Mouse (Mus musculus) kidney, embryonic 14.5 days (tissue): ENCODE results near the gene Fdxr. TPM values are rescaled to one million over a fixed set of nuclear protein-coding genes. Genes with fewer than 3 reads are reported as not detected.

Source experiments
- ATAC-seq: fragments of 200-750 bp; cut with Nextera tagmentation; 2 replicates; pipeline ENCODE4 v1.8.0; 2017; ENCODE audit warnings: moderate number of reproducible peaks, mild to moderate bottlenecking, moderate TSS enrichment, moderate library complexity; ENCODE audit not compliant: low FRiP score, low TSS enrichment
- H3K27ac ChIP-seq: fragments of 300-500 bp; sonication (generic); 2 replicates; pipeline ENCODE4 v1.5.1; 2014; ENCODE audit warnings: low read depth, mild to moderate bottlenecking, low read length, moderate library complexity, mixed read lengths
- H3K27me3 ChIP-seq: fragments of 300-500 bp; sonication (generic); 2 replicates; pipeline ENCODE4 v1.6.1; 2014; ENCODE audit warnings: mild to moderate bottlenecking, low read length; ENCODE audit not compliant: control insufficient read depth, insufficient read depth
- H3K36me3 ChIP-seq: fragments of 300-500 bp; sonication (generic); 2 replicates; pipeline ENCODE4 v1.6.1; 2014; ENCODE audit warnings: low read length, mixed read lengths; ENCODE audit not compliant: control insufficient read depth, insufficient read depth
- H3K4me1 ChIP-seq: fragments of 300-500 bp; sonication (generic); 2 replicates; pipeline ENCODE4 v1.6.1; 2014; ENCODE audit warnings: low read length, mixed read lengths; ENCODE audit not compliant: control insufficient read depth, insufficient read depth
- H3K4me2 ChIP-seq: fragments of 300-500 bp; sonication (generic); replicated peaks from 2 replicates; pipeline ENCODE4 v1.6.1; 2014; ENCODE audit warnings: low read depth, mild to moderate bottlenecking, low read length
- H3K4me3 ChIP-seq: fragments of 300-500 bp; sonication (generic); 2 replicates; pipeline ENCODE4 v1.5.1; 2014; ENCODE audit warnings: mild to moderate bottlenecking, low read length
- H3K9ac ChIP-seq: fragments of 300-500 bp; sonication (generic); 2 replicates; pipeline ENCODE4 v1.6.1; 2014; ENCODE audit warnings: low read depth, mild to moderate bottlenecking, low read length, moderate library complexity
- H3K9me3 ChIP-seq: fragments of 300-500 bp; sonication (generic); 2 replicates; pipeline ENCODE4 v1.6.1; 2016; ENCODE audit warnings: low read length; ENCODE audit not compliant: control insufficient read depth
- whole genome bisulfite sequencing: fragments of 180-500 bp; shearing (Covaris S2); extraction: QIAGEN DNeasy Blood & Tissue Kit; methylation state at CpG from one replicate; pipeline ENCODE4 v1.1.7; 2014; 5-methylcytosine and 5-hydroxymethylcytosine counted together
- polyA plus RNA-seq: library from polyadenylated mRNA; unstranded; fragments of >200 nt; fragmentation: Nextera tagmentation; extraction: Ambion mirVana; gene quantifications from 2 replicates; pipeline ENCODE4 v1.2.1, GENCODE M21; 2014

The Fdxr gene
- polyA plus RNA-seq, 1 experiment from 2014 or later, result 13.1 TPM

GRCm38 (mm10) chr11:115274771-115275170, 2.1 kb downstream of the Fdxr start:
- Histone ChIP-seq H3K27me3 (0 out of 2 replicates have a peak, but pooled peaks cover under 1% of the 10 kb centered on the region), H3K4me2 (no peak overlapping the region), H3K4me3 (no peak overlapping the region), H3K9ac (no peak overlapping the region), H3K27ac (no peak overlapping the region), H3K36me3 (no peaks in the 10 kb centered on the region; the same call in 1 of the 2 replicates), H3K9me3 (no peaks in the 10 kb centered on the region), H3K4me1 (0 out of 2 replicates have a peak, but pooled peaks cover 9% of the 10 kb centered on the region)
- no peak for ATAC-seq
- 81% methylated on average over 6 of the region's 6 CpGs for WGBS

- Histone ChIP-seq H3K4me3 (no peak overlapping the region), H3K27me3 (peaks cover 7% of the 10 kb centered on the region; the same call in 1 of the 2 replicates), H3K4me1 (0 out of 2 replicates have a peak, but pooled peaks cover 9% of the 10 kb centered on the region), H3K9ac (no peak overlapping the region), H3K9me3 (no peaks in the 10 kb centered on the region), H3K36me3 (no peaks in the 10 kb centered on the region; the same call in 1 of the 2 replicates), H3K4me2 (no peak overlapping the region), H3K27ac (no peak overlapping the region)
- 82% methylated on average over 7 of the region's 7 CpGs for WGBS
- ATAC-seq, result no peak
These were observed 2.7 kb downstream of the Fdxr start for GRCm38 (mm10) chr11:115274178-115274577.

DNA sequence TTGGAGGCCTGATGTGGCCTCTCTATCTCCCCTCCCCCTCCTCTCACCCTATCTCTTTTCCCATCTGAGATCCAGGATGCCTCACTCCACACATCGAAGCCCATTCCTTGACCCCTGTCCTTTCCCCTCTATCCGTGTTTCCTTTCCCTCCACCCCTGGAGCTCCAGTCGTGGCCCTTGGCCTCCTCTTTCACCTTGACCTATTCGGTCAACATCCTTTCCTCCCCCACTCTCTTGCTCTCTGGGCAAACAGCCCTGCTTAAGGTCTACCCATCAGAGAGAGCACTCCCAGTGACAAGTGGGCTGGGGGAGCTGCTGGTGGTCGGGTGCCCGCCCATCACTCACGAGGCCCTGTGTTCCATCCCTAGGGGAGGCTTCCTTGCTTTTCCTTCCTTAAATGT, 3.1 kb downstream of the Fdxr start:
- WGBS, result 36% methylated on average over 7 of the region's 7 CpGs
- no peak overlapping the region for H3K9ac ChIP-seq
- H3K27me3 ChIP-seq, result peaks cover 11% of the 10 kb centered on the region; the same call in 1 of the 2 replicates

GRCm38 (mm10) chr11:115272894-115273498, 3.9 kb downstream of the Fdxr start:
- Histone ChIP-seq H3K9ac (no peak overlapping the region), H3K36me3 (no peaks in the 10 kb centered on the region; the same call in 1 of the 2 replicates)
- WGBS, result 84% methylated on average over 10 of the region's 10 CpGs

More for the DNA sequence above, 3.1 kb downstream of the Fdxr start:
- Histone ChIP-seq H3K4me3 (no peak overlapping the region), H3K27ac (no peak overlapping the region), H3K9me3 (no peaks in the 10 kb centered on the region), H3K4me1 (0 out of 2 replicates have a peak, but pooled peaks cover 9% of the 10 kb centered on the region), H3K4me2 (no peak overlapping the region), H3K36me3 (no peaks in the 10 kb centered on the region; the same call in 1 of the 2 replicates)
- ATAC-seq, result no peak

GRCm38 (mm10) chr11:115271481-115271880, 5.4 kb downstream of the Fdxr start:
- Histone ChIP-seq H3K36me3 (no peaks in the 10 kb centered on the region; the same call in 1 of the 2 replicates), H3K4me2 (no peak overlapping the region), H3K27ac (no peak overlapping the region), H3K9me3 (no peaks in the 10 kb centered on the region), H3K4me1 (peaks cover 12% of the 10 kb centered on the region; the same call in 1 of the 2 replicates), H3K27me3 (peaks cover 34% of the 10 kb centered on the region), H3K4me3 (no peak overlapping the region), H3K9ac (no peak overlapping the region)
- WGBS, result 58% methylated on average over 10 of the region's 10 CpGs
- no peak for ATAC-seq

More at GRCm38 (mm10) chr11:115272894-115273498, 3.9 kb downstream of the Fdxr start:
- no peak for ATAC-seq
- H3K4me3 ChIP-seq, result no peak overlapping the region
- H3K4me2 ChIP-seq, result no peak overlapping the region
- 0 out of 2 replicates have a peak, but pooled peaks cover 9% of the 10 kb centered on the region for H3K4me1 ChIP-seq
- peaks cover 19% of the 10 kb centered on the region for H3K27me3 ChIP-seq
- no peak overlapping the region for H3K27ac ChIP-seq
- H3K9me3 ChIP-seq, result no peaks in the 10 kb centered on the region

DNA sequence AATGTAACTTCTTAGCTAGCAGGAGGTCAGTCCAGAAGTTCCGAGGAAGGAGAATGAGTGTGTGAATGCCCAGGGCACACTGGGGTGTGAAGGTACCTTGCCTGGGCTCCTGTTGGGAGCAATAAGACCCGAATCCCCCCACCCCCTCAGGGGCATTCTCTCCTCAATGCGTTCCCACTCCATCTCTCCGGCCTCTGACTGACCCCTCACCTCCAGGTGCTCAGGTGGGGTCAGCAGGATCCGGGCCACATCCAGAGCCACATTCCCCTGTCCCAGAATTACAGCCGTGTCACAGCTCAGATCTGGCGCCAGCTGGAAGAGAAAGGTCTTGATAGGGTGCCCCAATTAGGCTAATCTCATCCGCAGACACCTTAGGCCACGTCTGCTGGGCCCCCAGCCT, 5.8 kb downstream of the Fdxr start:
- Histone ChIP-seq H3K36me3 (no peaks in the 10 kb centered on the region; the same call in 1 of the 2 replicates), H3K4me3 (no peak overlapping the region), H3K4me2 (no peak overlapping the region), H3K27ac (no peak overlapping the region), H3K27me3 (peaks cover 38% of the 10 kb centered on the region), H3K4me1 (peaks cover 10% of the 10 kb centered on the region; the same call in 1 of the 2 replicates), H3K9ac (no peak overlapping the region), H3K9me3 (no peaks in the 10 kb centered on the region)
- WGBS, result 80% methylated on average over 9 of the region's 9 CpGs
- no peak for ATAC-seq

GRCm38 (mm10) chr11:115270148-115270861, 6.5 kb downstream of the Fdxr start:
- H3K36me3 ChIP-seq, result no peaks in the 10 kb centered on the region; the same call in 1 of the 2 replicates
- no peak overlapping the region for H3K4me2 ChIP-seq
- no peak overlapping the region for H3K4me3 ChIP-seq
- peaks cover 46% of the 10 kb centered on the region for H3K27me3 ChIP-seq
- peaks cover 8% of the 10 kb centered on the region; the same call in 1 of the 2 replicates for H3K4me1 ChIP-seq
- H3K9me3 ChIP-seq, result no peaks in the 10 kb centered on the region
- no peak overlapping the region for H3K27ac ChIP-seq
- 27% methylated on average over 19 of the region's 19 CpGs for WGBS
- ATAC-seq, result no peak; the same call in 1 of the 2 replicates
- no peak overlapping the region for H3K9ac ChIP-seq

DNA sequence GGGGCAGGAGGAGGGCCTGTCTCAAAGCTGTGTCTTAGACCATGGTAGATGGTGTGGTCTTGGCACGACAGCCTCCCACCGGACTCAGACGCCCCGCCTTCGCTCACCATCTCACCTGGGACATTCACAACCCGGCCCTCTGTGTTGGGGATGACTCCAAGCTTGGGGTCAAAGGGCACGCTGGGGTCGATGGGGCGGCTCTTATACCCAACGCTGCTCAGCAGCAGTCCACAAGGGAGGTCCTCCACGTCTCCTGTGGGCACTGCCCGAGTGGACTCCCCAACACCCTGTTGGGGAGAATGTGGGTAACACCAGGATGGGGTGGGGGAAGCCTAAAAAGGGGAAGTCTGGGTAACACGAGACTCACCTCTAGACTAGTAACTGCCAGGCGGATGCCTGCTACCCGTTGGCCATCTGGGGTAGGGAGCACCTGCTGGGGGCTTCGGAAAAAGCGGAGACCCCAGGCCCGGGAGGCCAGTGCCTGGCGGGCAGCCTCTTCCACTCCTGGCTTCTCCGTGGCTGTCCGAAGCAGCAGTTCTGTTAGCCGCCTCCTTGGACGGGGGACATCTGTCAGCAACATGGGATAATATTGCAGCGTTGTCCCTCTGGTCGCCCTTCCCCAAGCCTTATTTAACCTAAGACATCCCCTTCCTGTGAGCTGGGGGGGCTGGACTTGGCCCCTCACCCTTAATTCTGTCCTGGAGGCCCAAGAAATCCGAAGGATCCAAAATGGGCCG, 7.4 kb downstream of the Fdxr start:
- Histone ChIP-seq H3K27me3 (peaks cover 54% of the 10 kb centered on the region), H3K36me3 (no peaks in the 10 kb centered on the region; the same call in 1 of the 2 replicates), H3K4me2 (no peak overlapping the region), H3K4me1 (peaks cover 13% of the 10 kb centered on the region; the same call in 1 of the 2 replicates), H3K9ac (no peak overlapping the region), H3K4me3 (no peak overlapping the region), H3K9me3 (no peaks in the 10 kb centered on the region), H3K27ac (no peak overlapping the region)
- WGBS, result 82% methylated on average over 27 of the region's 27 CpGs
- no peak; the same call in 1 of the 2 replicates for ATAC-seq
